ENCODE assay signal across 15 mouse cellular contexts in the genomic region with DNA sequence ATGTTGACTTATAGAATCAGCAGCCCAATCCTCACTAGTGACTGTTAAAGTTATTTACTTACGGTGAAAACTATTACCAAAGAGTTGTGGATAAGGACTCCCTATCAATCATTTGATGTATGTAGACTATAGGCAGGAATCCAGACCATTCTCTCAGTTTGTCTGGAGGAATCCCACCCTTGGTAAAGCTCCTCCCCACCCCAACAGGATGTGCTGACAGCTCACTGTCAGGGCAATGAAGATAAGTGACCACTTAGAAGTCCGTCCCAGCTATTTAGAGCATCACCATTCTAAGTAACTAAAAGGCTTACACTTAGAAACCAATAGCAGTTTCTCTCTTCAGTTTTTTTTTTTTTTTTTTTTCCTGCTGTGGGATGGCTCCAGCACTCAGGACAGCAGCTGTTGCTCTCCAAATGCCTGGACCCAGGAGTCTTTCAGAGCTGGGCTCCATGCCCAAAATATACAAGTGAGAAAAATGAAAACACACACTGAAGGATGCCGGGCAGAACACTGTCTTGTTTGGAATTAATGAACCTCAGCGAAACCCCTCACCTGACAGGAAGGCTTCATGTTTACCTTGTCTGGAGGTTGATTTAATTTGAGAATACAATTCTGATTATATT. TPM values are rescaled to one million over a fixed set of nuclear protein-coding genes. Genes with fewer than 3 reads are reported as not detected.
DNase-seq lines count a peak whose midpoint lies in the region; ATAC-seq lines count a peak whose summit lies in the region.
"Had no signal": no experiment of that assay in that cellular context is flagged by ENCODE, and none has a peak within 500 bp of the region (broad histone marks: within the 10 kb centered on the region; RNA-seq: fewer than 3 reads in every experiment).

No protein-coding gene starts in this region.

- no peaks in the 10 kb centered on the region for H3K4me1 ChIP-seq in midbrain, embryonic 14.5 days (ENCODE audit: control insufficient read depth, insufficient read depth, low read length)
- no peaks in the 10 kb centered on the region for H3K4me1 ChIP-seq in midbrain, embryonic 16.5 days (ENCODE audit: control insufficient read depth, insufficient read depth, low read length)
- H3K4me1 ChIP-seq: liver, embryonic 12.5 days had no signal

- ATAC-seq in midbrain, embryonic 14.5 days (ENCODE audit: low FRiP score, low TSS enrichment) = no peak
- ATAC-seq in midbrain, embryonic 16.5 days = no peak
- ATAC-seq: liver, embryonic 12.5 days had no signal

- no peaks in the 10 kb centered on the region for H3K36me3 ChIP-seq in midbrain, embryonic 14.5 days (ENCODE audit: control insufficient read depth, insufficient read depth, low read length)
- H3K36me3 ChIP-seq in midbrain, embryonic 16.5 days (ENCODE audit: control insufficient read depth, insufficient read depth, low read length) = no peaks in the 10 kb centered on the region
- H3K36me3 ChIP-seq: liver, embryonic 12.5 days had no signal

- no peak overlapping the region for H3K4me2 ChIP-seq in midbrain, embryonic 14.5 days (ENCODE audit: low read length)
- H3K4me2 ChIP-seq in midbrain, embryonic 16.5 days (ENCODE audit: low read length) = no peak overlapping the region
- H3K4me2 ChIP-seq: liver, embryonic 12.5 days had no signal

- no peak overlapping the region for H3K9ac ChIP-seq in midbrain, embryonic 14.5 days (replicated peaks; ENCODE audit: low read length)
- H3K9ac ChIP-seq in midbrain, embryonic 16.5 days (ENCODE audit: low read depth, low read length) = no peak overlapping the region
- H3K9ac ChIP-seq: liver, embryonic 12.5 days had no signal

- WGBS in midbrain, embryonic 14.5 days = 76% methylated on average over 4 of the region's 4 CpGs
- 72% methylated on average over 4 of the region's 4 CpGs for WGBS in midbrain, embryonic 16.5 days

- no peak overlapping the region for H3K27ac ChIP-seq in midbrain, embryonic 14.5 days (replicated peaks; ENCODE audit: low read depth, low read length)
- H3K27ac ChIP-seq in midbrain, embryonic 16.5 days (ENCODE audit: low read length) = no peak overlapping the region
- H3K27ac ChIP-seq: layer of hippocampus, adult 2 months; liver, embryonic 12.5 days had no signal

- H3K4me3 ChIP-seq in midbrain, embryonic 14.5 days (replicated peaks; ENCODE audit: low read depth, low read length) = no peak overlapping the region
- no peak overlapping the region for H3K4me3 ChIP-seq in midbrain, embryonic 16.5 days (ENCODE audit: low read depth, low read length)
- H3K4me3 ChIP-seq: layer of hippocampus, adult 2 months; liver, embryonic 12.5 days had no signal

- H3K9me3 ChIP-seq in midbrain, embryonic 14.5 days (ENCODE audit: control insufficient read depth, low read length) = no peaks in the 10 kb centered on the region
- no peaks in the 10 kb centered on the region for H3K9me3 ChIP-seq in midbrain, embryonic 16.5 days (replicated peaks; ENCODE audit: control insufficient read depth, low read length, poor library complexity, severe bottlenecking)
- H3K9me3 ChIP-seq: liver, embryonic 12.5 days had no signal

- peak; percentile 20 to 35 for DNase-seq in cerebellum, postnatal 25 days
- no peak for DNase-seq in cerebellum, adult 9-10 months
- DNase-seq in heart, postnatal 4 days = peak; percentile 5
- no peak for DNase-seq in heart, adult 8-10 months (ENCODE audit: low spot score)
- DNase-seq in midbrain, embryonic 14.5 days = peak; percentile 47
- DNase-seq in mesoderm, embryonic 11.5 days (ENCODE audit: low read depth, low spot score) = peak; percentile 22
- no peak for DNase-seq in frontal cortex, adult 2 months (ENCODE audit: extremely low spot score in 1 of 2, low spot score in 1 of 2)
- DNase-seq: adrenal gland, adult 8-10 months; heart, adult 11 months; kidney, adult 9 months had no signal

- no peaks in the 10 kb centered on the region for H3K27me3 ChIP-seq in midbrain, embryonic 14.5 days (ENCODE audit: control insufficient read depth, insufficient read depth, low read length)
- no peaks in the 10 kb centered on the region for H3K27me3 ChIP-seq in midbrain, embryonic 16.5 days (ENCODE audit: control insufficient read depth, insufficient read depth, low read depth, low read length)
- H3K27me3 ChIP-seq: liver, embryonic 12.5 days had no signal

RNA-seq across cellular contexts. Expression of gene Iqcj, which starts 58.9 kb away (rescaled TPM):
- not detected for total RNA-seq in heart, postnatal 4 days (2021)
- total RNA-seq in heart, adult 8-10 months (2022) = not detected
- 0.55 and 1.4 TPM in 2 replicates for polyA plus RNA-seq in midbrain, embryonic 14.5 days (2014; fragmentation: Nextera tagmentation; extraction: Ambion mirVana)
- 0.67 and 1.0 TPM in 2 replicates for polyA plus RNA-seq in midbrain, embryonic 16.5 days (2015; fragmentation: Nextera tagmentation; extraction: Ambion mirVana)
- 0.40 and 0.62 TPM in 2 replicates for polyA plus RNA-seq in frontal cortex, adult 2 months (2012; rRNA removed)
- total RNA-seq: adrenal gland, adult 8-10 months; hematopoietic stem cell, adult 5-6 weeks had no signal
- polyA plus RNA-seq: liver, embryonic 12.5 days had no signal

RNA-seq across cellular contexts. Expression of gene Iqschfp, which starts 58.9 kb away (rescaled TPM):
- total RNA-seq in heart, postnatal 4 days (2021) = not detected
- not detected for total RNA-seq in heart, adult 8-10 months (2022)
- 4.9 and 7.6 TPM in 2 replicates for polyA plus RNA-seq in midbrain, embryonic 14.5 days (2014; fragmentation: Nextera tagmentation; extraction: Ambion mirVana)
- 6.1 and 6.7 TPM in 2 replicates for polyA plus RNA-seq in midbrain, embryonic 16.5 days (2015; fragmentation: Nextera tagmentation; extraction: Ambion mirVana)
- 4.1 and 5.9 TPM in 2 replicates for polyA plus RNA-seq in frontal cortex, adult 2 months (2012; rRNA removed)
- total RNA-seq: adrenal gland, adult 8-10 months; hematopoietic stem cell, adult 5-6 weeks; neutrophil, adult 5-6 weeks had no signal
- polyA plus RNA-seq: liver, embryonic 12.5 days had no signal

Comparison
In these comparisons a context has a peak if more than half of its experiments do, and no peak if none do; other contexts are left out.
1. DNase-seq: peak in cerebellum, postnatal 25 days (2 of 2), heart, postnatal 4 days (single experiment), midbrain, embryonic 14.5 days (single experiment) and mesoderm, embryonic 11.5 days (single experiment); none in cerebellum, adult 9-10 months (single experiment), heart, adult 8-10 months (single experiment) and frontal cortex, adult 2 months (0 of 2).